Mouse (Mus musculus) stomach, postnatal 0 days (tissue): Measurements from ENCODE around the gene Gne.

Experiments used
- CTCF ChIP-seq: IDR thresholded peaks from 2 replicates; pipeline ENCODE4 v1.5.1; 2016; ENCODE audit warnings: antibody characterized with exemption, low read depth, mild to moderate bottlenecking, moderate library complexity
- EP300 ChIP-seq: optimal IDR thresholded peaks from 2 replicates; pipeline ENCODE3; 2016; ENCODE audit warnings: antibody characterized with exemption

DNA sequence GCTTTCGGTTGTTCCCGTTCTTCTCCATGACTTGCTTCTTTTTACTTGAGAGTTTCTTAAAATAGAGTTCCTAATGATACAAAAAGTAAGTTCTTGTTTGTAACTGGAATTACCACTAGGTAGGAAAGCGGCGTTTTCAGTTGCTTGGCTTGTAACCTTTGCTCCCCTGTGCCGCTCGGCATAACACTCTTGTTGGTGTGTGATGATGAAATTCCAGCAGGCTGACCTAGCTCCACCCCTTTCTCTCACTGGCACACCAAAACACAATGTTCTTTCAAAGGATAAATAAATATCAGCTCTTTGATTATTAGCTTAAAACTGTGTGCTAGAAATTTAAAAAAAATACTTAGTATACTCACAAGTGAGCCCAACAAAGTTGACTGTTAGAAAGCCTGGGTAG lies 17.1 kb downstream of the Gne start:
- no peak for TF ChIP-seq CTCF
- no peak for TF ChIP-seq EP300
